In the genomic region with DNA sequence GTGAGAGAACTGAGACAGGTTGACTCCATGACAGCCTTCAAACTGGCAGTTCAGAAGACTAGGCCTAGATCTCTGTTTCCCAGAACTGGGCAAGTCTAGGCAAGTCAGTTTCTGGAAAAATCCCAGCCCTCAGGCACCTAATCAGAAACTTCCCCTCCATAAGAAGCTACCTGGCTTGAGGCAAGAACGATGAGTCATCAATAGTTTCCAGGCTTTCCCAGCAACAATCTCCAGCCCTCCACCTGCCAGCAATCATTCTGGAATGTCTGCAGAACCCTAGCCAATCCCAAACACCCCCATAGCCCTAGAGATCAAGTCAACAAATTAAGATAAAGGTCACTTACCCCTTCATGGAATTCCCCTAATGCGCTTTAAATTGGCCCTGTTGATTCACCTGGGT, we compare ENCODE assay signal across 19 mouse cellular contexts.
"Had no signal": no experiment of that assay in that cellular context is flagged by ENCODE, and none has a peak within 500 bp of the region (broad histone marks: within the 10 kb centered on the region; RNA-seq: fewer than 3 reads in every experiment).

No protein-coding gene starts in this region.

- H3K4me1 ChIP-seq: limb, embryonic 12.5 days; limb, embryonic 15.5 days; megakaryocyte, embryonic 14.5 days; midbrain, embryonic 10.5 days; midbrain, embryonic 13.5 days; neural tube, embryonic 13.5 days had no signal

- H3K9ac ChIP-seq: limb, embryonic 12.5 days; limb, embryonic 15.5 days; liver, embryonic 14.5 days; liver, postnatal 0 days; lung, embryonic 14.5 days; midbrain, embryonic 13.5 days; neural tube, embryonic 13.5 days had no signal

- H3K36me3 ChIP-seq: limb, embryonic 12.5 days; limb, embryonic 15.5 days; midbrain, embryonic 10.5 days; midbrain, embryonic 13.5 days; neural tube, embryonic 13.5 days had no signal

- H3K4me3 ChIP-seq: limb, embryonic 12.5 days; limb, embryonic 15.5 days; megakaryocyte, embryonic 14.5 days; midbrain, embryonic 10.5 days; midbrain, embryonic 13.5 days; myocyte; neural tube, embryonic 13.5 days had no signal

- H3K27ac ChIP-seq: limb, embryonic 12.5 days; limb, embryonic 15.5 days; liver, embryonic 14.5 days; midbrain, embryonic 10.5 days; midbrain, embryonic 13.5 days; neural tube, embryonic 13.5 days had no signal

- H3K9me3 ChIP-seq: limb, embryonic 15.5 days; midbrain, embryonic 10.5 days; midbrain, embryonic 13.5 days; neural tube, embryonic 13.5 days had no signal

- ATAC-seq: liver, postnatal 0 days; lung, postnatal 0 days; midbrain, embryonic 13.5 days; midbrain, embryonic 16.5 days had no signal

- H3K27me3 ChIP-seq: limb, embryonic 12.5 days; limb, embryonic 15.5 days; megakaryocyte, embryonic 14.5 days; midbrain, embryonic 13.5 days; neural tube, embryonic 13.5 days had no signal

- DNase-seq: kidney, postnatal 14 days; kidney, postnatal 4 days; left cerebral cortex, postnatal 4 days; liver, postnatal 0 days; lung, embryonic 14.5 days; lung, postnatal 36 days; thymus, adult 18-20 months; thymus, postnatal 14 days; thymus, postnatal 4 days had no signal
